Mouse (Mus musculus) layer of hippocampus, adult 18-20 months (tissue): ENCODE measurements at regions not wholly inside any gene's neighbourhood (a gene's known extent, or its start where the extent isn't known, plus 50 kb on each side); places are given as distances from the start of the nearest gene placed in this dataset.

Experiments
- DNase-seq, 2 experiments: peaks; one replicate each; pipeline ENCODE4 v3.0.0; 2022; ENCODE audit warnings: low spot score in 2 of 2

- DNase-seq = peak; percentile 78 to 90
Observed at GRCm38 (mm10) chr12:106185398-106186077, 175.5 kb downstream of the Vrk1 start.

- no peak for DNase-seq
Observed at GRCm38 (mm10) chr12:106186501-106186900, 176.5 kb downstream of the Vrk1 start.

GRCm38 (mm10) chr12:106191771-106192170 lies 181.7 kb downstream of the Vrk1 start:
- DNase-seq = no peak

- no peak for DNase-seq
Observed at GRCm38 (mm10) chr12:106199302-106199701, 189.3 kb downstream of the Vrk1 start.

GRCm38 (mm10) chr12:106203526-106203925 lies 193.5 kb downstream of the Vrk1 start:
- DNase-seq = no peak

GRCm38 (mm10) chr12:106210959-106211358 lies 200.9 kb downstream of the Vrk1 start:
- no peak for DNase-seq

- no peak for DNase-seq
Observed at GRCm38 (mm10) chr12:106211488-106211887, 201.5 kb downstream of the Vrk1 start.

- no peak for DNase-seq
Observed at GRCm38 (mm10) chr12:106212397-106212796, 202.4 kb downstream of the Vrk1 start.

GRCm38 (mm10) chr12:106220071-106220470 lies 210.0 kb downstream of the Vrk1 start:
- DNase-seq = no peak

GRCm38 (mm10) chr12:106226276-106226675 lies 216.2 kb downstream of the Vrk1 start:
- no peak for DNase-seq

- DNase-seq = no peak
Observed at GRCm38 (mm10) chr12:106226776-106227562, 216.9 kb downstream of the Vrk1 start.

GRCm38 (mm10) chr12:106227563-106227840 lies 217.5 kb downstream of the Vrk1 start:
- DNase-seq = no peak

GRCm38 (mm10) chr12:106245178-106245840 lies 235.3 kb downstream of the Vrk1 start:
- no peak for DNase-seq

- peak in 1 of 2 experiments; percentile 50 for DNase-seq
Observed at GRCm38 (mm10) chr12:106273591-106273990, 263.6 kb downstream of the Vrk1 start.

GRCm38 (mm10) chr12:106277886-106278285 lies 267.9 kb downstream of the Vrk1 start:
- no peak for DNase-seq

- peak in 1 of 2 experiments; percentile 51 for DNase-seq
Observed at GRCm38 (mm10) chr12:106282491-106283106, 272.6 kb downstream of the Vrk1 start.

GRCm38 (mm10) chr12:106284814-106285213 lies 274.8 kb downstream of the Vrk1 start:
- DNase-seq = peak in 1 of 2 experiments; percentile 60

- no peak for DNase-seq
Observed at GRCm38 (mm10) chr12:106288791-106289515, 278.9 kb downstream of the Vrk1 start.

GRCm38 (mm10) chr12:106291476-106292046 lies 281.5 kb downstream of the Vrk1 start:
- no peak for DNase-seq

GRCm38 (mm10) chr12:106293117-106293516 lies 283.1 kb downstream of the Vrk1 start:
- DNase-seq = no peak

- DNase-seq = no peak
Observed at GRCm38 (mm10) chr12:106295596-106295995, 285.6 kb downstream of the Vrk1 start.
